Mouse (Mus musculus) small intestine, adult 2 months (tissue): ENCODE results near the gene Ror1. TPM values are rescaled to one million over a fixed set of nuclear protein-coding genes. Genes with fewer than 3 reads are reported as not detected.

Source experiments
- H3K27ac ChIP-seq: fragments of 200-500 bp; 2 replicates; pipeline ENCODE4 v1.5.1; 2012; ENCODE audit warnings: low read depth, low read length, control low read depth, inconsistent platforms; ENCODE audit not compliant: insufficient read depth
- H3K27me3 ChIP-seq: fragments of 200-500 bp; 2 replicates; pipeline ENCODE4 v1.6.1; 2012; ENCODE audit warnings: mild to moderate bottlenecking, moderate library complexity, low read length, inconsistent platforms; ENCODE audit not compliant: control insufficient read depth, insufficient read depth
- H3K36me3 ChIP-seq: fragments of 200-500 bp; 2 replicates; pipeline ENCODE4 v1.6.1; 2012; ENCODE audit warnings: mild to moderate bottlenecking, low read length, control low read depth, inconsistent platforms; ENCODE audit not compliant: control insufficient read depth, insufficient read depth
- H3K4me1 ChIP-seq: fragments of 200-500 bp; 2 replicates; pipeline ENCODE4 v1.6.1; 2012; ENCODE audit warnings: low read length, inconsistent platforms, mixed read lengths; ENCODE audit not compliant: control insufficient read depth, insufficient read depth, insufficient read length
- H3K4me3 ChIP-seq: fragments of 200-500 bp; 2 replicates; pipeline ENCODE4 v1.5.1; 2012; ENCODE audit warnings: low read depth, mild to moderate bottlenecking, control low read depth, inconsistent platforms, low read length, moderate library complexity
- CTCF ChIP-seq: fragments of 200-500 bp; IDR thresholded peaks from 2 replicates; pipeline ENCODE4 v1.5.1; 2012; ENCODE audit warnings: low read depth, mild to moderate bottlenecking, control low read depth, inconsistent platforms, low read length, moderate library complexity, mixed read lengths; ENCODE audit not compliant: insufficient replicate concordance, insufficient read length; ENCODE audit errors: extremely low read depth
- POLR2A ChIP-seq: fragments of 200-500 bp; IDR thresholded peaks from 2 replicates; pipeline ENCODE4 v1.6.1; 2012; ENCODE audit warnings: low read depth, mild to moderate bottlenecking, control low read depth, inconsistent platforms, low read length, moderate library complexity
- WGBS: fragments of 180-500 bp; shearing (Covaris S2); methylation state at CpG from one replicate; pipeline ENCODE4 v1.1.7; 2018; 5-methylcytosine and 5-hydroxymethylcytosine counted together
- polyA plus RNA-seq: library from polyadenylated mRNA; depleted of rRNA; stranded (reverse); fragments of >200 nt; gene quantifications from 2 replicates; pipeline ENCODE4 v1.2.3, GENCODE M21; 2012

The Ror1 gene
- polyA plus RNA-seq, 1 experiment, result 0.43 TPM

GRCm38 (mm10) chr4:100137102-100137835 lies 41.7 kb downstream of the Ror1 start:
- Histone ChIP-seq H3K27ac (no peak overlapping the region), H3K27me3 (no peaks in the 10 kb centered on the region), H3K4me1 (no peaks in the 10 kb centered on the region), H3K4me3 (no peak overlapping the region), H3K36me3 (no peaks in the 10 kb centered on the region)
- TF ChIP-seq CTCF, result no peak
- no peak for TF ChIP-seq POLR2A
- 92% methylated on average over 11 of the region's 11 CpGs for WGBS

- no peaks in the 10 kb centered on the region for H3K27me3 ChIP-seq
- TF ChIP-seq CTCF (no peak), POLR2A (no peak)
- no peak overlapping the region for H3K4me3 ChIP-seq
- no peaks in the 10 kb centered on the region for H3K4me1 ChIP-seq
- no peaks in the 10 kb centered on the region for H3K36me3 ChIP-seq
- WGBS, result 60% methylated on average over 2 of the region's 2 CpGs
- no peak overlapping the region for H3K27ac ChIP-seq
These were observed 46.0 kb downstream of the Ror1 start for GRCm38 (mm10) chr4:100141626-100142025.

GRCm38 (mm10) chr4:100144744-100145143 lies 49.2 kb downstream of the Ror1 start:
- 75% methylated on average over 4 of the region's 4 CpGs for WGBS

GRCm38 (mm10) chr4:100150797-100151196 lies 55.2 kb downstream of the Ror1 start:
- Histone ChIP-seq H3K4me1 (no peaks in the 10 kb centered on the region), H3K27ac (no peak overlapping the region), H3K4me3 (no peak overlapping the region), H3K27me3 (no peaks in the 10 kb centered on the region), H3K36me3 (no peaks in the 10 kb centered on the region)
- 83% methylated on average over 1 of the region's 1 CpGs for WGBS
- TF ChIP-seq CTCF (no peak), POLR2A (no peak)

More at GRCm38 (mm10) chr4:100144744-100145143, 49.2 kb downstream of the Ror1 start:
- Histone ChIP-seq H3K27ac (no peak overlapping the region), H3K4me3 (no peak overlapping the region), H3K36me3 (no peaks in the 10 kb centered on the region), H3K27me3 (no peaks in the 10 kb centered on the region), H3K4me1 (no peaks in the 10 kb centered on the region)
- TF ChIP-seq POLR2A (no peak), CTCF (no peak)

- Histone ChIP-seq H3K27me3 (no peaks in the 10 kb centered on the region), H3K36me3 (no peaks in the 10 kb centered on the region), H3K4me3 (no peak overlapping the region), H3K27ac (no peak overlapping the region), H3K4me1 (no peaks in the 10 kb centered on the region)
- no peak for TF ChIP-seq POLR2A
- no peak for TF ChIP-seq CTCF
- 61% methylated on average over 7 of the region's 7 CpGs for WGBS
These were observed 59.1 kb downstream of the Ror1 start for GRCm38 (mm10) chr4:100154560-100155130.

GRCm38 (mm10) chr4:100155731-100156130 lies 60.1 kb downstream of the Ror1 start:
- Histone ChIP-seq H3K4me1 (no peaks in the 10 kb centered on the region), H3K36me3 (no peaks in the 10 kb centered on the region), H3K27ac (no peak overlapping the region), H3K27me3 (no peaks in the 10 kb centered on the region), H3K4me3 (no peak overlapping the region)
- WGBS, result 73% methylated on average over 3 of the region's 3 CpGs
- TF ChIP-seq CTCF (no peak), POLR2A (no peak)

GRCm38 (mm10) chr4:100158401-100158800 lies 62.8 kb downstream of the Ror1 start:
- Histone ChIP-seq H3K27me3 (no peaks in the 10 kb centered on the region), H3K27ac (no peak overlapping the region), H3K36me3 (no peaks in the 10 kb centered on the region), H3K4me3 (no peak overlapping the region), H3K4me1 (no peaks in the 10 kb centered on the region)
- TF ChIP-seq POLR2A (no peak), CTCF (no peak)
- 89% methylated on average over 5 of the region's 5 CpGs for WGBS
